Mouse (Mus musculus): ENCODE results near the gene Hspa4. TPM values are rescaled to one million over a fixed set of nuclear protein-coding genes. Genes with fewer than 3 reads are reported as not detected.
A peak's percentile ranks its signal among the peaks of the same experiment; 100 is the strongest.
"Not testable (repeated sequence)": the region's sequence is repeated elsewhere in the genome, so short reads cannot be mapped to it uniquely, and the experiment has no call there.

Gene Hspa4
- total and polyA plus RNA-seq, 3 experiments: 209 to 907 (median 276) TPM

DNA sequence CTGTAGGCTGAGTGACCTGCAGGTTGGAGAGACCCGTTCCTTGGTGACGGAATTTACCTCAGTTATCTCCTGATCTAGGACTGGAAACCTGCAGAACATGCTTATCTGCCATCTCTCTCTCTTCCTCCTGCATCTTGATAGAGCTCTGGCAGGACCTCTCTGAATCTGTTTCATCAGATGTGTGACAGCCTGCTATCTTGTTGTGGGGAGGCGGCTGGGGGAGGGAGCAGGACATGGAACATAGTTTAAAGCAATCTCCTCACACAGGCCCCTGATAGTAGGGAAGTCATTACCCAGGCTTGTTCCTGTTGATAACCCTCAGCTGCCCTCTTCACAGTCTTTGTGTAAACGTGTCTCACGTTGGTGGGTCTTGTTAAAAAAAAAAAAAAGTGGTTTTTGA is 45.1 kb upstream of the Hspa4 start (continued):
- TF ChIP-seq MYB (IDR thresholded peaks at IDR 0.05; ENCODE audit: low read depth, low read length) (peak; percentile 35; the same call in 1 of the 2 replicates), KAT2A (conservative IDR thresholded peaks at IDR 0.05; ENCODE audit: low read depth, low read length) (no peak; the same call in 1 of the 2 replicates)

DNA sequence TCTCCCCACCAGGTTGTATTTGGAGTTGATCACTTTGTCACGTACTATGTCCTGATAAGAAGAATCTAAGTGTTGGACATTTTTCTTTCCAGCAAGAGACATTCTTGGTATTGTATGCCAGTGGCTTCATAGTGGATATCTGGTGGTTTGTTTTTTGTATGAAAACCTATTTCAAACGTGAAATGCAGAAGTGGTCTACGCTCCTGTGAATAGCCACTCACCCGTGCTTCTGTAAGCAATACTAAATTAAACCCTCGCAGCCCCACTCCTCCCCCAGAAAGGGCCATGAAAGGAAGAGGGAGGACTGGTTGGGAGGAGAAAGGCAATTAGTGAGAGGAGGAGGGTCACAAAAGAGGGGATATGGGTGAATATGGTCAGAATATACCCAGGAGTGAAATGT is 42.5 kb upstream of the Hspa4 start:
- peak; percentile 55 for DNase-seq (ENCODE audit: low read depth, low spot score)
- no peak for TF ChIP-seq KAT2A (conservative IDR thresholded peaks at IDR 0.05; ENCODE audit: low read depth, low read length)
- no peak for TF ChIP-seq ZMIZ1 (IDR thresholded peaks at IDR 0.05; ENCODE audit: low read depth, low read length)
- peak; percentile 29; the same call in 1 of the 2 replicates for TF ChIP-seq SIN3A (IDR thresholded peaks at IDR 0.05; ENCODE audit: low read length)
- 0 out of 4 replicates have a peak, but pooled peaks of 1 of the 2 experiments have one; percentile 4 for TF ChIP-seq EP300 (IDR thresholded peaks at IDR 0.05; ENCODE audit: low read depth in 1 of 2, low read length in 2 of 2)
- Histone ChIP-seq H3K79me2 (ENCODE audit: control insufficient read depth, insufficient read depth, low read length, poor library complexity) (no peaks in the 10 kb centered on the region), H3K27me3 (ENCODE audit: control insufficient read depth in 1 of 2, insufficient read depth in 2 of 2, low read length in 2 of 2) (no peaks in the 10 kb centered on the region), H3K9ac (ENCODE audit: control insufficient read depth, low read depth, low read length, poor library complexity, severe bottlenecking) (no peak overlapping the region), H3K27ac (ENCODE audit: control insufficient read depth, low read depth, low read length) (no peak overlapping the region), H3K4me1 (ENCODE audit: control insufficient read depth in 1 of 2, insufficient read depth in 2 of 2, low read length in 2 of 2) (peaks cover 19 to 34% of the 10 kb centered on the region in 2 experiments), H3K36me3 (ENCODE audit: control insufficient read depth in 1 of 2, insufficient read depth in 2 of 2, low read length in 2 of 2) (peaks cover 0 to 26% of the 10 kb centered on the region in 2 experiments; a peak in 2 of 4 replicates), H3K9me3 (replicated peaks; ENCODE audit: insufficient read depth, low read length) (no peaks in the 10 kb centered on the region), H3K4me3 (ENCODE audit: control insufficient read depth in 1 of 2, insufficient read depth in 1 of 2, low read depth in 2 of 2, low read length in 2 of 2) (no peak overlapping the region)

DNA sequence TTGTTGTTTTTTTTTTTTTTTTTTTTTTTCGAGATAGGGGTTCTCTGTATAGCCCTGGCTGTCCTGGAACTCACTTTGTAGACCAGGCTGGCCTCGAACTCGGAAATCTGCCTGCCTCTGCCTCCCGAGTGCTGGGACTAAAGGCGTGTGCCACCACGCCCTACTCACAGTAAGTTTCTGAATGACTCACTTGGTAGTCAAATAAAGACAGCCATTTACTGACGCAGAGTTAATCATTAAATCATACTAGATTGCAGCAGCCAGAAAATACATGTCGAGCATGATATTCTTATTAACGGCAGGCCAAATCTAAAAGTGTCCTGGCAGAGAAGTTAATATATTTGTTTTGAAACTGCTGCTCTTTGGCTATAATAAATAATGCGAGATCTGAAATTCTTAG is 40.8 kb upstream of the Hspa4 start:
- peaks cover 29 to 41% of the 10 kb centered on the region in 2 experiments for H3K4me1 ChIP-seq (ENCODE audit: control insufficient read depth in 1 of 2, insufficient read depth in 2 of 2, low read length in 2 of 2)

DNA sequence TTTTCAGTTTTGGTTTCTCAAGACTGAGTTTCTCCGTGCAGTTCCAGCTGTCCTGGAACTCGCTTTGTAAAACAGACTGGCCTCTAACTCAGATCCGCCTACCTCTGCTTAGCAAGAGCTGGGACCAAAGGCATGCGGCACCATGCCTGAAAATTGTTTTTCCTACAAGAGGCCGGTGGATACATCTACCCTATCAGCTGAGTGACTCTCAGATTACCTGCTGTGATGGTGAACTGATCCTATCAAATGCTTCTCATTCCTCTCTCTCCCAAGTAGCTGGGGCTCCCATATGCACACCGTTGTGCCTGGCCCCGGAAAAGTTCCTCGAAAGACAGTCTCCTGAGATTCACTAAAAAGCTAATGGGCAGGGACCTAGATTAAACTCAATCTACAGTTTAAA is 37.4 kb upstream of the Hspa4 start:
- no peaks in the 10 kb centered on the region for H3K27me3 ChIP-seq (ENCODE audit: control insufficient read depth in 1 of 2, insufficient read depth in 2 of 2, low read length in 2 of 2)
- H3K9ac ChIP-seq (ENCODE audit: control insufficient read depth, low read depth, low read length, poor library complexity, severe bottlenecking): no peak overlapping the region
- TF ChIP-seq NELFE (IDR thresholded peaks at IDR 0.05; ENCODE audit: low read depth, low read length) (no peak), ZKSCAN1 (IDR thresholded peaks at IDR 0.05; ENCODE audit: low read depth, low read length) (no peak), ZC3H11A (IDR thresholded peaks at IDR 0.05; ENCODE audit: low read depth, low read length) (no peak), RAD21 (IDR thresholded peaks at IDR 0.05; ENCODE audit: low read depth, low read length) (no peak), CHD2 (IDR thresholded peaks at IDR 0.05; ENCODE audit: low read length) (no peak)
- H3K27ac ChIP-seq (ENCODE audit: control insufficient read depth, low read depth, low read length): no peak overlapping the region
- H3K79me2 ChIP-seq (ENCODE audit: control insufficient read depth, insufficient read depth, low read length, poor library complexity): no peaks in the 10 kb centered on the region
- DNase-seq (ENCODE audit: low read depth, low spot score): no peak
- H3K36me3 ChIP-seq (ENCODE audit: control insufficient read depth in 1 of 2, insufficient read depth in 2 of 2, low read length in 2 of 2): peaks cover 4 to 25% of the 10 kb centered on the region in 2 experiments; a peak in 3 of 4 replicates
- peaks cover 21 to 24% of the 10 kb centered on the region in 2 experiments for H3K4me1 ChIP-seq (ENCODE audit: control insufficient read depth in 1 of 2, insufficient read depth in 2 of 2, low read length in 2 of 2)
- no peak overlapping the region for H3K4me3 ChIP-seq (ENCODE audit: control insufficient read depth in 1 of 2, insufficient read depth in 1 of 2, low read depth in 2 of 2, low read length in 2 of 2)
- no peaks in the 10 kb centered on the region for H3K9me3 ChIP-seq (replicated peaks; ENCODE audit: insufficient read depth, low read length)

More for the DNA sequence above, 40.8 kb upstream of the Hspa4 start:
- H3K9me3 ChIP-seq (replicated peaks; ENCODE audit: insufficient read depth, low read length); H3K9ac ChIP-seq (ENCODE audit: control insufficient read depth, low read depth, low read length, poor library complexity, severe bottlenecking); H3K27ac ChIP-seq (ENCODE audit: control insufficient read depth, low read depth, low read length); H3K79me2 ChIP-seq (ENCODE audit: control insufficient read depth, insufficient read depth, low read length, poor library complexity); H3K27me3 ChIP-seq (ENCODE audit: control insufficient read depth in 1 of 2, insufficient read depth in 2 of 2, low read length in 2 of 2); DNase-seq (ENCODE audit: low read depth, low spot score); H3K4me3 ChIP-seq (ENCODE audit: control insufficient read depth in 1 of 2, insufficient read depth in 1 of 2, low read depth in 2 of 2, low read length in 2 of 2): not testable (repeated sequence)
- peaks cover 0 to 33% of the 10 kb centered on the region in 2 experiments; a peak in 2 of 4 replicates for H3K36me3 ChIP-seq (ENCODE audit: control insufficient read depth in 1 of 2, insufficient read depth in 2 of 2, low read length in 2 of 2)
